In the genomic region with DNA sequence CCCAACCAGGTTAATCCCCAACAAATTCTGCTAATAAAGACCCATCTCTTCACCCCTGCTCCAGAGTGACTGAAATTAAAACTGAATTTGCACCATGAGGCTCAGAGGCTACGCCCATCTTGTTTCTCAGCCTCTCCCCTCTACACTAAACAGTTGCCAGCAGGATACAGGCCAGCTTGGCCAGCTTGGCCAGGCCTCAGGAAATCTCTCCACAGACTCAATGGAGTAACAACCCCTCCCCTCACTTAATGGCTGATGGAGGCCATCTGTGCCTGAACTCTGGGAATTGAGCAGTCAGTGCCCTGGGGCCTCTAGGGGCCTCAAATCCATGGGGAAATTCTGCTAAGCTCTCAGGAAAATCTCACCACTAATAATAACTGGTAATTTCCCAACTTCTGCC, we compare ENCODE assay signal across 8 mouse cellular contexts.
DNase-seq lines count a peak whose midpoint lies in the region; ATAC-seq lines count a peak whose summit lies in the region.

No protein-coding gene starts in this region.

- H3K9me3 ChIP-seq in neural tube, embryonic 12.5 days, result no peaks in the 10 kb centered on the region
- H3K9me3 ChIP-seq in neural tube, embryonic 15.5 days (replicated peaks), result no peaks in the 10 kb centered on the region
- H3K9me3 ChIP-seq in limb, embryonic 10.5 days (replicated peaks), result no peaks in the 10 kb centered on the region

- H3K27me3 ChIP-seq in neural tube, embryonic 12.5 days (replicated peaks), result no peaks in the 10 kb centered on the region
- no peaks in the 10 kb centered on the region for H3K27me3 ChIP-seq in neural tube, embryonic 15.5 days (replicated peaks)
- no peaks in the 10 kb centered on the region for H3K27me3 ChIP-seq in limb, embryonic 10.5 days (ENCODE audit: low read depth, poor library complexity, severe bottlenecking)

- WGBS in neural tube, embryonic 12.5 days, result 59% methylated on average over 1 of the region's 1 CpGs
- WGBS in neural tube, embryonic 15.5 days, result 56% methylated on average over 1 of the region's 1 CpGs
- WGBS in limb, embryonic 10.5 days, result 59% methylated on average over 1 of the region's 1 CpGs

- no peaks in the 10 kb centered on the region for H3K36me3 ChIP-seq in neural tube, embryonic 12.5 days
- H3K36me3 ChIP-seq in neural tube, embryonic 15.5 days, result no peaks in the 10 kb centered on the region
- H3K36me3 ChIP-seq in limb, embryonic 10.5 days, result no peaks in the 10 kb centered on the region

- H3K4me1 ChIP-seq in neural tube, embryonic 12.5 days, result no peaks in the 10 kb centered on the region
- H3K4me1 ChIP-seq in neural tube, embryonic 15.5 days, result no peaks in the 10 kb centered on the region
- peaks cover 17% of the 10 kb centered on the region for H3K4me1 ChIP-seq in limb, embryonic 10.5 days

- no peak overlapping the region for H3K9ac ChIP-seq in neural tube, embryonic 12.5 days
- no peak overlapping the region for H3K9ac ChIP-seq in neural tube, embryonic 15.5 days (replicated peaks)

- DNase-seq in cerebellum, postnatal 10 days, result peak; percentile 92 to 93
- DNase-seq in heart, adult 9 months (ENCODE audit: low spot score in 2 of 2), result peak; percentile 78 to 86
- peak; percentile 42 for DNase-seq in limb, embryonic 10.5 days (ENCODE audit: low spot score)
- peak; percentile 61 for DNase-seq in retina, postnatal 1 day
- no peak for DNase-seq in left cerebral cortex, postnatal 25 days (ENCODE audit: low spot score in 2 of 2)
- no peak for DNase-seq in thymus, postnatal 0 days (ENCODE audit: low spot score)

- ATAC-seq in neural tube, embryonic 12.5 days (ENCODE audit: low FRiP score, low read depth), result peak; percentile 48; the same call in 1 of the 2 replicates
- no peak for ATAC-seq in neural tube, embryonic 15.5 days (ENCODE audit: low FRiP score)

- H3K4me3 ChIP-seq in neural tube, embryonic 12.5 days, result no peak overlapping the region
- no peak overlapping the region for H3K4me3 ChIP-seq in neural tube, embryonic 15.5 days (replicated peaks)
- H3K4me3 ChIP-seq in limb, embryonic 10.5 days, result no peak overlapping the region

- H3K27ac ChIP-seq in neural tube, embryonic 12.5 days, result no peak overlapping the region
- H3K27ac ChIP-seq in neural tube, embryonic 15.5 days (replicated peaks), result no peak overlapping the region
- H3K27ac ChIP-seq in limb, embryonic 10.5 days, result peak overlapping the region; percentile 53

- no peak overlapping the region for H3K4me2 ChIP-seq in neural tube, embryonic 12.5 days (replicated peaks)
- H3K4me2 ChIP-seq in neural tube, embryonic 15.5 days, result no peak overlapping the region

- intact Hi-C loops in left cerebral cortex, postnatal 25 days (cut with DNase I), result no loop called here

Comparison
In these comparisons a context has a peak if more than half of its experiments do, and no peak if none do; other contexts are left out.
1. DNase-seq: peak in cerebellum, postnatal 10 days (2 of 2), heart, adult 9 months (2 of 2), limb, embryonic 10.5 days (single experiment) and retina, postnatal 1 day (single experiment); none in left cerebral cortex, postnatal 25 days (0 of 2) and thymus, postnatal 0 days (single experiment).